Mouse (Mus musculus): ENCODE results near the gene Lrr1. TPM values are rescaled to one million over a fixed set of nuclear protein-coding genes. Genes with fewer than 3 reads are reported as not detected.

The Lrr1 gene
- polyA plus RNA-seq, 1 experiment from 2014 or later, result 5.1 TPM

- 78% methylated on average over 5 of the region's 5 CpGs for WGBS
- 0 out of 2 replicates have a peak overlapping the region, but pooled peaks have one; percentile 1 for H3K9ac ChIP-seq
- H3K4me1 ChIP-seq (replicated peaks), result peaks cover 31% of the 10 kb centered on the region
- no peaks in the 10 kb centered on the region for H3K9me3 ChIP-seq
- no peak overlapping the region for H3K4me2 ChIP-seq
- H3K36me3 ChIP-seq, result peaks cover 33% of the 10 kb centered on the region
- no peak overlapping the region for H3K27ac ChIP-seq (replicated peaks)
- no peak for ATAC-seq (ENCODE audit: low read depth)
- H3K27me3 ChIP-seq, result no peaks in the 10 kb centered on the region
- no peak overlapping the region for H3K4me3 ChIP-seq
These were observed 18.3 kb downstream of the Lrr1 start for GRCm38 (mm10) chr12:69186811-69187471.

DNA sequence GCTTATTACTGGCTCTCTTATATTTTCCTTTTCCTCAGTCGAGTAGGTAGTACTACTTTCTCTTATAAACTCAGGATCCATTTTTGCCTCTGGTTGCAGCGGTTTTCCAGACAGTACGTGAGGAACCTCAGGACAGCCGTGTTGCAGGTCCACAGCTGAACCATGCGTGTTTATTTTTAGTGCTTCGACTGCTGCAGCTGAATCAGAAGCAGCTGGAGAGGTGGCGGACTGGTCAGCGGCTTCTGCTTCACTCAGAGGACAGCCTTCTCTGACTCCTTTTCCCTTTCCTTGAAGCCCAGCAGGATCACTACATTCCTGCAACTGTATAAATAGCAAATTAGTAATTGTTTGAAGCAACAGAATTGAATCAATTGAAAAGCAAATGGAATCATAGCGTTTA, 21.5 kb downstream of the Lrr1 start:
- Histone ChIP-seq H3K36me3 (peaks cover 29% of the 10 kb centered on the region), H3K27me3 (no peaks in the 10 kb centered on the region), H3K9ac (no peak overlapping the region), H3K9me3 (no peaks in the 10 kb centered on the region), H3K4me3 (no peak overlapping the region), H3K4me2 (no peak overlapping the region), H3K27ac (replicated peaks) (no peak overlapping the region), H3K4me1 (replicated peaks) (peaks cover 22% of the 10 kb centered on the region)
- 88% methylated on average over 9 of the region's 9 CpGs for WGBS
- ATAC-seq (ENCODE audit: low read depth), result no peak

- Histone ChIP-seq H3K4me2 (no peak overlapping the region), H3K4me3 (no peak overlapping the region), H3K4me1 (replicated peaks) (peaks cover 21% of the 10 kb centered on the region), H3K36me3 (peaks cover 29% of the 10 kb centered on the region), H3K9me3 (no peaks in the 10 kb centered on the region), H3K9ac (no peak overlapping the region), H3K27ac (replicated peaks) (no peak overlapping the region), H3K27me3 (no peaks in the 10 kb centered on the region)
- 94% methylated on average over 1 of the region's 1 CpGs for WGBS
- ATAC-seq (ENCODE audit: low read depth), result no peak
These were observed 21.9 kb downstream of the Lrr1 start for GRCm38 (mm10) chr12:69190522-69190921.

GRCm38 (mm10) chr12:69191396-69191795, 22.8 kb downstream of the Lrr1 start:
- Histone ChIP-seq H3K27me3 (no peaks in the 10 kb centered on the region), H3K4me3 (no peak overlapping the region), H3K9ac (no peak overlapping the region), H3K4me2 (no peak overlapping the region), H3K36me3 (peaks cover 29% of the 10 kb centered on the region), H3K27ac (replicated peaks) (no peak overlapping the region), H3K9me3 (no peaks in the 10 kb centered on the region), H3K4me1 (replicated peaks) (peaks cover 26% of the 10 kb centered on the region)
- no peak for ATAC-seq (ENCODE audit: low read depth)
- 92% methylated on average over 5 of the region's 5 CpGs for WGBS

DNA sequence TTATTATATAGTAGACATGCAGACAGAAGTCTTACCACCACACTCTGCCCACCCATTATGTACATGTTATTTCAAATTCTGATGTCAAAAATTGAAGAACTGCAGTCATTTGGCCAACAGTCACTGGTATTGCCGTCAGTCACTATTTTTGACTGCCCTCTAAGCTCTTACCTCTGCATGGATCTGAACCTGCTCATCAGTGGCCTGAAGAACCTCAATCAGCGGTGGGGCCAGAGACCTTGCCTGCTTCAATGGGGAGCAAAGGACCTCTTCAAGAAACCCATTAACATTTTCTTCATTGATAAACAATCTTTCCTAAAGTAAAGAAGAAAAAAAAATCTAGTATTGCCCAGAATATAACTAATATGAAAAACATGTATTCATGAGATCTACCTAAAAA, 24.0 kb downstream of the Lrr1 start:
- H3K9me3 ChIP-seq, result no peaks in the 10 kb centered on the region
- 94% methylated on average over 2 of the region's 2 CpGs for WGBS
- no peak overlapping the region for H3K9ac ChIP-seq
- ATAC-seq (ENCODE audit: low read depth), result no peak
- no peak overlapping the region for H3K27ac ChIP-seq (replicated peaks)
- H3K4me3 ChIP-seq, result no peak overlapping the region
- no peaks in the 10 kb centered on the region for H3K27me3 ChIP-seq
- H3K4me1 ChIP-seq (replicated peaks), result peaks cover 18% of the 10 kb centered on the region
- no peak overlapping the region for H3K4me2 ChIP-seq
- H3K36me3 ChIP-seq, result peaks cover 24% of the 10 kb centered on the region

DNA sequence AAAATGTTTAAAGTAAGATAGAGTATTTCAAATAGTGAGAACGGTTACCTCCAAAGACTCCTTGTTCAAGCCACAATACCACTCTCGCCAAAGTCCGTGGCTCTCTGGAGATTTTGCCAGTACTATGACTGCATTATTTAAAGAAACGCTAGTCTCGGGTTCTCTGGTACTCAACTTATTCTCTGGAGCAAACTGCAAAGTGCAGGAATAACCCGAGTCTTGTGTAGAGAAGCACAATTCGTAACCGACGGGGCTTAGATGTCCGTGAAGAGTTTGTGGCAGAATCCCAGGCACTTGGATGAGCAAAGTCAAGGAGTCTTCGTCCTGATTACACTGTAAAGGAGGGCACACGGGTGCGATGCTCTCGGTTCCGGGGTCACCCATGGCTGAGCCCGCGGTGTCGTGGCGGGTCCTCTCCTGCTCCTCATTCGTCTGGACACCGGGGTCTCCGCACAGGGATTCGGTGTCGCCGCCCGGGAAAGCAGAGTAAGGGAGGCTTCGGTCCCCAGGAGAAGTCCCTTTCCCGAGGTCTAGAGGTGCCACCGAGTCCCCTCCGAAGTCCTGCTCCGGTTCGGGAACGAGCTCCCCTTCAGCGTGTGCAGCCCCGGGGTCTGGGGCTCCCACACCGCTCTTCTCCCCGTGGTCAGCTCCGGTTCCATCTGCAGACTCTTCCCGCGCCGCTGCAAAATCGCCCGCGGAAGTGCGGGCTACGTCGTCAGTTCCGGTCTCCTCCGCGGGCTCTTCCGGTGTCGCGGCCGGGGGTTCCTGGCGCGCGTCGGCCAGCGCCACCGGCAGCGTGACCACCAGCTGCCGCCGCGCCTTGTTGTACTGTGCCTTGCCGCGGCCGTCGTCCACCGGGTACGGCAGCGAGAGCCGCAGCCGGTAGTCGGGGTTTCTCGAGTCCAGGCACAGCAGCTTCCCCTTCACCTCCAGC, 28.1 kb downstream of the Lrr1 start, which contains the start of gene Gm49383:
Gm49383 (minus strand) TSS at position 661 of the 934 bp plus-strand sequence.
- under 1% methylated on average over 75 of the region's 75 CpGs for WGBS
- ATAC-seq (ENCODE audit: low read depth), result peak; percentile 88

DNA sequence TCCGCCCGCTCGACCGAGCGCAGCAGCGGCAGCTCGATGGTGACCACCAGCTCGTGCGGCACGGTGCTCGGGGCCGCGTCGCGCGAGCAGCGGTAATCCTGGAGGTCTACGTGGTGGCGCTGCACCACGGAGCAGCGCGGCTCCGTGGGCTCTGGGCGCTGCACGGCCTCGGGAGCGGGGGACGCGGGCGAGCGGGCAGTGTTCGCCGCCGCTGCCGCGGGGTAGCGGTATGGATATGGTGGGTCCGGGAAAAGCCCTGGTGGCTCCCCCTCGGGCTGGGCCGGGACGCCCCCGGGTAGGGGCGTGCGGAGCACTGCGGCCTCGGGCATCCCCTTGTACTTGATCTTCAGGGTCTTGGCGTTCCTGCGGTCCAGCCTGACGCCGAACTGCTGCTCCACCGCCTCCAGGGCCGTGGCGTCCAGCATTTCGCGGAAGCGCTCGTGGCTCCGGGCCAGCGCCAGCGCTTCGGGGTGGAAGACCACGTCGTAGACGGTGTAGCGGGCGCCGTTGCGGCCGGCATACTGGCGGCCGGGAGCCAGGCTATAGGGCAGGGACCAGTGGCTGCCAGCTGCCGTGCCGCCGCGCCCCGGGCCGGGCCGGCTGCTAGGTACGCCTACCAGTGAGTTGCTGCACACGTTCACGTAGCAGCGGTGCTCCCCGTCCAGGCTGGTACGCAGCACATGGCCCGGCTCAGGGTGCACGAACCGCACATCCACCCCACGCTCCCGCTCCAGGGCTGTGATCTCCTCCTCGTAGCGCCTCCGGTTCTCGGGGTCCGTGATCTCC, 29.0 kb downstream of the Lrr1 start:
- under 1% methylated on average over 93 of the region's 94 CpGs for WGBS

More for the DNA sequence above, 28.1 kb downstream of the Lrr1 start, which contains the start of gene Gm49383:
- Histone ChIP-seq H3K9ac (peak within 1 kb of the TSS; percentile 88), H3K4me2 (peak within 1 kb of the TSS; percentile 97), H3K27me3 (no peaks in the 10 kb centered on the region), H3K4me1 (replicated peaks) (peaks cover 33% of the 10 kb centered on the region), H3K27ac (replicated peaks) (peak within 1 kb of the TSS; percentile 94), H3K4me3 (peak within 1 kb of the TSS; percentile 84), H3K36me3 (peaks cover 11% of the 10 kb centered on the region), H3K9me3 (no peaks in the 10 kb centered on the region)

GRCm38 (mm10) chr12:69198164-69198535, 29.5 kb downstream of the Lrr1 start, which contains the start of gene Dnaaf2:
TSS of gene Dnaaf2 (minus strand) at chr12:69198429.
- H3K9me3 ChIP-seq, result no peaks in the 10 kb centered on the region
- H3K9ac ChIP-seq, result peak within 1 kb of the TSS; percentile 88
- WGBS, result under 1% methylated on average over 18 of the region's 18 CpGs
- peak; percentile 24 for ATAC-seq (ENCODE audit: low read depth)
- peaks cover 33% of the 10 kb centered on the region for H3K4me1 ChIP-seq (replicated peaks)
- H3K4me3 ChIP-seq, result peak within 1 kb of the TSS; percentile 84
- H3K36me3 ChIP-seq, result peaks cover 11% of the 10 kb centered on the region
- peak within 1 kb of the TSS; percentile 97 for H3K4me2 ChIP-seq
- H3K27me3 ChIP-seq, result no peaks in the 10 kb centered on the region
- H3K27ac ChIP-seq (replicated peaks), result peak within 1 kb of the TSS; percentile 94

More for the DNA sequence above, 29.0 kb downstream of the Lrr1 start:
- Histone ChIP-seq H3K9ac (peak overlapping the region; percentile 88), H3K27ac (replicated peaks) (peak overlapping the region; percentile 94), H3K9me3 (no peaks in the 10 kb centered on the region), H3K27me3 (no peaks in the 10 kb centered on the region), H3K4me1 (replicated peaks) (peaks cover 33% of the 10 kb centered on the region), H3K4me3 (peak overlapping the region; percentile 84), H3K36me3 (peaks cover 11% of the 10 kb centered on the region), H3K4me2 (peak overlapping the region; percentile 97)
- ATAC-seq (ENCODE audit: low read depth), result peak; percentile 80

GRCm38 (mm10) chr12:69198985-69199384, 30.4 kb downstream of the Lrr1 start:
- no peak for ATAC-seq (ENCODE audit: low read depth)
- Histone ChIP-seq H3K36me3 (peaks cover 11% of the 10 kb centered on the region), H3K9me3 (no peaks in the 10 kb centered on the region), H3K4me2 (peak overlapping the region; percentile 97), H3K9ac (0 out of 2 replicates have a peak overlapping the region, but pooled peaks have one; percentile 18), H3K27me3 (no peaks in the 10 kb centered on the region), H3K4me1 (replicated peaks) (peaks cover 35% of the 10 kb centered on the region), H3K27ac (replicated peaks) (no peak overlapping the region), H3K4me3 (0 out of 2 replicates have a peak overlapping the region, but pooled peaks have one; percentile 2)

- WGBS, result 63% methylated on average over 16 of the region's 16 CpGs
- H3K4me1 ChIP-seq (replicated peaks), result peaks cover 9% of the 10 kb centered on the region; the same call in 1 of the 2 replicates
- H3K36me3 ChIP-seq, result peaks cover 11% of the 10 kb centered on the region
- no peak within 1 kb of the TSS for H3K9ac ChIP-seq
- no peaks in the 10 kb centered on the region for H3K27me3 ChIP-seq
- H3K27ac ChIP-seq (replicated peaks), result no peak within 1 kb of the TSS
- peak; percentile 49; the same call in 1 of the 2 replicates for ATAC-seq (ENCODE audit: low read depth)
- H3K4me2 ChIP-seq, result no peak within 1 kb of the TSS
- H3K9me3 ChIP-seq, result no peaks in the 10 kb centered on the region
- H3K4me3 ChIP-seq, result no peak within 1 kb of the TSS
These were observed 35.6 kb downstream of the Lrr1 start, which contains the start of gene Gm49384 for GRCm38 (mm10) chr12:69204052-69204833. TSS of gene Gm49384 (minus strand) at chr12:69204267.

GRCm38 (mm10) chr12:69207396-69207795, 38.8 kb downstream of the Lrr1 start:
- Histone ChIP-seq H3K9ac (no peak overlapping the region), H3K4me3 (no peak overlapping the region), H3K4me1 (replicated peaks) (0 out of 2 replicates have a peak, but pooled peaks cover 2% of the 10 kb centered on the region), H3K36me3 (no peaks in the 10 kb centered on the region; the same call in 1 of the 2 replicates), H3K27ac (replicated peaks) (no peak overlapping the region), H3K4me2 (no peak overlapping the region), H3K27me3 (no peaks in the 10 kb centered on the region), H3K9me3 (no peaks in the 10 kb centered on the region)
- no peak for ATAC-seq (ENCODE audit: low read depth)
- 94% methylated on average over 8 of the region's 8 CpGs for WGBS
